Mouse (Mus musculus) liver, embryonic 14.5 days (tissue): Measurements from ENCODE around the gene Pcif1.

Experiments used
- CTCF ChIP-seq: IDR thresholded peaks from 2 replicates; pipeline ENCODE4 v1.5.1; 2016; ENCODE audit warnings: antibody characterized with exemption, low read depth, control low read depth
- EP300 ChIP-seq: IDR thresholded peaks from 2 replicates; pipeline ENCODE4 v1.6.1; 2016; ENCODE audit warnings: antibody characterized with exemption, low read depth

DNA sequence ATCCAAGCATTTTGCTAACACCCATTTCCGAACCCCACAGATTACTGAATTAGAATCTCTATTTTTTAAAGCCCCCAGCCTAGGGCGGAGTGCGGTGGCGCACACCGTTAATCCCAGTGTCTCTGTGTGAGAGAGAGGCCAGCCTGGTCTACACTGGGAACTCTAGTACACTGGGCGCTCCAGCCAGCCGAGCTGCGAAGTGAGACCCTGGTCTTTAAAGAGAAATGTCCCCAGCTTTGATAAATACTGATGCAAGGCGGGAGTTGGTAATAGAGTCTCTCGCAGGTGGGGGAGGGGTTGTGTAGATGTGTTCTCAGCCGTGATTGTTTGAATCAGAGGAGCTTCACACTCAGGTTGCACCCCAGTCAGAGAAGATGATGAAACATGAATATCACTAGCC lies 60.0 kb downstream of the Pcif1 start:
- TF ChIP-seq CTCF (no peak), EP300 (no peak)
